Mouse (Mus musculus) T-helper 1 cell (primary cell): Measurements from ENCODE around the gene Osmr.

Source experiments
- in situ Hi-C: fragments of 300-600 bp; cut with MboI, MseI; formaldehyde crosslinking; loops from one replicate; pipeline ENCODE4 v1.15.1; 2025; ENCODE audit warnings: high pct_unique_total_duplicates

The Osmr gene

GRCm38 (mm10) chr15:6874601-6875019 is at the start of gene Osmr:
Gene Osmr, minus strand, starts transcription at chr15:6874969.
- in situ Hi-C loops: no loop called here

- in situ Hi-C loops: loop anchor here (5.0 kb wide), 1 partner anchor 303 kb away; no protein-coding TSS in a partner anchor
These were observed 44.6 kb upstream of the Osmr start for GRCm38 (mm10) chr15:6919406-6919805.

- in situ Hi-C loops: no loop called here
These were observed 39.4 kb upstream of the Osmr start for GRCm38 (mm10) chr15:6914163-6914562.

- in situ Hi-C loops: no loop called here
These were observed 34.9 kb upstream of the Osmr start for GRCm38 (mm10) chr15:6909669-6910068.

GRCm38 (mm10) chr15:6909084-6909483 is 34.3 kb upstream of the Osmr start:
- in situ Hi-C loops: no loop called here

- in situ Hi-C loops: no loop called here
These were observed 33.8 kb upstream of the Osmr start for GRCm38 (mm10) chr15:6908601-6909000.

- in situ Hi-C loops: no loop called here
These were observed 31.7 kb upstream of the Osmr start for GRCm38 (mm10) chr15:6906260-6907047.

GRCm38 (mm10) chr15:6905726-6906125 is 31.0 kb upstream of the Osmr start:
- in situ Hi-C loops: no loop called here

- in situ Hi-C loops: no loop called here
These were observed 28.7 kb upstream of the Osmr start for GRCm38 (mm10) chr15:6903286-6903975.

GRCm38 (mm10) chr15:6901982-6902639 is 27.3 kb upstream of the Osmr start:
- in situ Hi-C loops: no loop called here

GRCm38 (mm10) chr15:6901236-6901635 is 26.5 kb upstream of the Osmr start:
- in situ Hi-C loops: no loop called here

- in situ Hi-C loops: no loop called here
These were observed 9.5 kb upstream of the Osmr start for GRCm38 (mm10) chr15:6884260-6884659.

- in situ Hi-C loops: no loop called here
These were observed 9.0 kb upstream of the Osmr start for GRCm38 (mm10) chr15:6883816-6884215.

- in situ Hi-C loops: no loop called here
These were observed 8.3 kb upstream of the Osmr start for GRCm38 (mm10) chr15:6883091-6883490.

- in situ Hi-C loops: no loop called here
These were observed 7.4 kb upstream of the Osmr start for GRCm38 (mm10) chr15:6882180-6882579.

GRCm38 (mm10) chr15:6881211-6881610 is 6.4 kb upstream of the Osmr start:
- in situ Hi-C loops: no loop called here

- in situ Hi-C loops: no loop called here
These were observed 765 bp downstream of the Osmr start for GRCm38 (mm10) chr15:6873807-6874600.

- in situ Hi-C loops: no loop called here
These were observed 1.5 kb downstream of the Osmr start for GRCm38 (mm10) chr15:6873154-6873806.

- in situ Hi-C loops: no loop called here
These were observed 3.0 kb downstream of the Osmr start for GRCm38 (mm10) chr15:6871621-6872359.

GRCm38 (mm10) chr15:6866888-6867287 is 7.9 kb downstream of the Osmr start:
- in situ Hi-C loops: no loop called here
